Mouse (Mus musculus) 3T3-L1 (cell line): ENCODE data around the gene Nmrk1.
A peak's percentile ranks its signal among the peaks of the same experiment; 100 is the strongest.

ENCODE experiments used
- DNase-seq: peaks from one replicate; pipeline ENCODE4 v3.0.0-alpha.2; 2015; ENCODE audit warnings: low read depth, low spot score

The Nmrk1 gene

GRCm38 (mm10) chr19:18652592-18652991 is 20.8 kb downstream of the Nmrk1 start:
- DNase-seq, result no peak

GRCm38 (mm10) chr19:18653058-18653457 is 21.3 kb downstream of the Nmrk1 start:
- DNase-seq, result no peak

GRCm38 (mm10) chr19:18654330-18654729 is 22.6 kb downstream of the Nmrk1 start:
- DNase-seq, result no peak

GRCm38 (mm10) chr19:18654984-18655383 is 23.2 kb downstream of the Nmrk1 start:
- no peak for DNase-seq

- no peak for DNase-seq
These were observed 24.2 kb downstream of the Nmrk1 start for GRCm38 (mm10) chr19:18655999-18656398.

- DNase-seq, result no peak
These were observed 26.7 kb downstream of the Nmrk1 start for GRCm38 (mm10) chr19:18658473-18658872.

- DNase-seq, result no peak
These were observed 27.6 kb downstream of the Nmrk1 start for GRCm38 (mm10) chr19:18659349-18659748.

- peak; percentile 43 for DNase-seq
These were observed 28.7 kb downstream of the Nmrk1 start for GRCm38 (mm10) chr19:18660466-18660865.

- DNase-seq, result peak; percentile 56
These were observed 29.9 kb downstream of the Nmrk1 start for GRCm38 (mm10) chr19:18661683-18662082.

- DNase-seq, result peak; percentile 38
These were observed 32.2 kb downstream of the Nmrk1 start for GRCm38 (mm10) chr19:18663904-18664303.

GRCm38 (mm10) chr19:18666966-18667365 is 35.2 kb downstream of the Nmrk1 start:
- DNase-seq, result no peak

- DNase-seq, result no peak
These were observed 37.8 kb downstream of the Nmrk1 start for GRCm38 (mm10) chr19:18669551-18669950.

GRCm38 (mm10) chr19:18670608-18671007 is 38.9 kb downstream of the Nmrk1 start, which contains the start of gene Carnmt1:
Gene Carnmt1, plus strand, starts transcription at chr19:18670764.
- peak; percentile 98 for DNase-seq

- DNase-seq, result peak; percentile 59
These were observed 39.4 kb downstream of the Nmrk1 start for GRCm38 (mm10) chr19:18671056-18671741.

- DNase-seq, result peak; percentile 23
These were observed 40.7 kb downstream of the Nmrk1 start for GRCm38 (mm10) chr19:18672498-18672897.

GRCm38 (mm10) chr19:18673116-18673515 is 41.4 kb downstream of the Nmrk1 start:
- DNase-seq, result no peak

- no peak for DNase-seq
These were observed 50.4 kb downstream of the Nmrk1 start for GRCm38 (mm10) chr19:18682142-18682541.

GRCm38 (mm10) chr19:18687556-18687955 is 55.8 kb downstream of the Nmrk1 start:
- peak; percentile 80 for DNase-seq

- no peak for DNase-seq
These were observed 60.4 kb downstream of the Nmrk1 start for GRCm38 (mm10) chr19:18692176-18692575.

- DNase-seq, result no peak
These were observed 61.0 kb downstream of the Nmrk1 start for GRCm38 (mm10) chr19:18692768-18693167.

- DNase-seq, result no peak
These were observed 63.4 kb downstream of the Nmrk1 start for GRCm38 (mm10) chr19:18695116-18695515.

- DNase-seq, result no peak
These were observed 63.8 kb downstream of the Nmrk1 start for GRCm38 (mm10) chr19:18695552-18695951.
